Mouse (Mus musculus) brain, embryonic 14.5 days (tissue): ENCODE data around the gene Zswim2.
"Not testable (repeated sequence)": the region's sequence is repeated elsewhere in the genome, so short reads cannot be mapped to it uniquely, and the experiment has no call there.

Experiments used
- CTCF ChIP-seq: fragments of 200-500 bp; IDR thresholded peaks from 2 replicates; pipeline ENCODE4 v1.5.1; 2012; ENCODE audit warnings: inconsistent platforms, mild to moderate bottlenecking, moderate library complexity, borderline replicate concordance; ENCODE audit not compliant: insufficient read depth, insufficient read length; ENCODE audit errors: extremely low read depth
- POLR2A ChIP-seq: fragments of 200-500 bp; IDR thresholded peaks from 2 replicates; pipeline ENCODE4 v1.6.1; 2012; ENCODE audit warnings: mild to moderate bottlenecking, inconsistent platforms, borderline replicate concordance; ENCODE audit not compliant: poor library complexity, insufficient read depth, insufficient read length, severe bottlenecking; ENCODE audit errors: extremely low read depth

- TF ChIP-seq CTCF, POLR2A: not testable (repeated sequence)
Observed at GRCm38 (mm10) chr2:83961203-83961602, 20.2 kb upstream of the Zswim2 start, which contains the start of gene Gm13693.
